Mouse (Mus musculus) limb, embryonic 15.5 days (tissue): Measurements from ENCODE around the gene Fry. TPM values are rescaled to one million over a fixed set of nuclear protein-coding genes. Genes with fewer than 3 reads are reported as not detected.

ENCODE experiments used
- ATAC-seq: fragments of 200-750 bp; cut with Nextera tagmentation; 2 replicates; pipeline ENCODE4 v1.8.0; 2017; ENCODE audit warnings: low read depth, moderate TSS enrichment; ENCODE audit not compliant: insufficient number of reproducible peaks, low FRiP score, low TSS enrichment
- H3K27ac ChIP-seq: fragments of 300-500 bp; sonication (generic); 2 replicates; pipeline ENCODE4 v1.5.1; 2015; ENCODE audit warnings: moderate library complexity, mild to moderate bottlenecking, inconsistent platforms
- H3K27me3 ChIP-seq: fragments of 300-500 bp; sonication (generic); 2 replicates; pipeline ENCODE4 v1.6.1; 2015; ENCODE audit warnings: inconsistent platforms
- H3K36me3 ChIP-seq: fragments of 300-500 bp; sonication (generic); 2 replicates; pipeline ENCODE4 v1.6.1; 2015; ENCODE audit warnings: inconsistent platforms
- H3K4me1 ChIP-seq: fragments of 300-500 bp; sonication (generic); 2 replicates; pipeline ENCODE4 v1.6.1; 2015; ENCODE audit warnings: inconsistent platforms
- H3K4me2 ChIP-seq: fragments of 300-500 bp; sonication (generic); 2 replicates; pipeline ENCODE4 v1.6.1; 2015; ENCODE audit warnings: mild to moderate bottlenecking, inconsistent platforms
- H3K4me3 ChIP-seq: fragments of 300-500 bp; sonication (generic); 2 replicates; pipeline ENCODE4 v1.5.1; 2015; ENCODE audit warnings: mild to moderate bottlenecking, inconsistent platforms
- H3K9ac ChIP-seq: fragments of 300-500 bp; sonication (generic); 2 replicates; pipeline ENCODE4 v1.6.1; 2015; ENCODE audit warnings: inconsistent platforms
- H3K9me3 ChIP-seq: fragments of 300-500 bp; sonication (generic); 2 replicates; pipeline ENCODE4 v1.6.1; 2016; ENCODE audit warnings: inconsistent platforms
- WGBS: fragments of 180-500 bp; shearing (Covaris S2); methylation state at CpG from one replicate; pipeline ENCODE4 v1.1.7; 2015; 5-methylcytosine and 5-hydroxymethylcytosine counted together
- polyA plus RNA-seq: library from polyadenylated mRNA; unstranded; fragments of >200 nt; fragmentation: Nextera tagmentation; extraction: Ambion mirVana; gene quantifications from 2 replicates; pipeline ENCODE4 v1.2.1, GENCODE M21; 2015

Gene Fry
- polyA plus RNA-seq, 1 experiment from 2014 or later = 9.5 TPM

GRCm38 (mm10) chr5:150262046-150262716, 143.7 kb downstream of the Fry start:
- Histone ChIP-seq H3K27ac (peak overlapping the region; percentile 63), H3K4me1 (peaks cover 44% of the 10 kb centered on the region), H3K36me3 (no peaks in the 10 kb centered on the region), H3K9me3 (no peaks in the 10 kb centered on the region), H3K4me3 (peak overlapping the region; percentile 9; the same call in 1 of the 2 replicates), H3K9ac (no peak overlapping the region), H3K27me3 (no peaks in the 10 kb centered on the region), H3K4me2 (peak overlapping the region; percentile 25)
- 47% methylated on average over 16 of the region's 16 CpGs for WGBS
- ATAC-seq = no peak

- H3K9ac ChIP-seq = no peak overlapping the region
- H3K9me3 ChIP-seq = no peaks in the 10 kb centered on the region
- H3K4me3 ChIP-seq = peak overlapping the region; percentile 9; the same call in 1 of the 2 replicates
- peak overlapping the region; percentile 63 for H3K27ac ChIP-seq
- H3K27me3 ChIP-seq = no peaks in the 10 kb centered on the region
- H3K4me1 ChIP-seq = peaks cover 44% of the 10 kb centered on the region
- H3K4me2 ChIP-seq = peak overlapping the region; percentile 25
- WGBS = 31% methylated on average over 5 of the region's 5 CpGs
- no peak for ATAC-seq
- no peaks in the 10 kb centered on the region for H3K36me3 ChIP-seq
These were observed 144.3 kb downstream of the Fry start for GRCm38 (mm10) chr5:150262717-150263103.

- no peaks in the 10 kb centered on the region for H3K9me3 ChIP-seq
- ATAC-seq = no peak
- H3K4me3 ChIP-seq = no peak overlapping the region
- WGBS = 53% methylated on average over 12 of the region's 12 CpGs
- no peaks in the 10 kb centered on the region for H3K27me3 ChIP-seq
- H3K27ac ChIP-seq = peak overlapping the region; percentile 63
- no peaks in the 10 kb centered on the region for H3K36me3 ChIP-seq
- H3K4me1 ChIP-seq = peaks cover 44% of the 10 kb centered on the region
- H3K9ac ChIP-seq = no peak overlapping the region
- 0 out of 2 replicates have a peak overlapping the region, but pooled peaks have one; percentile 25 for H3K4me2 ChIP-seq
These were observed 144.7 kb downstream of the Fry start for GRCm38 (mm10) chr5:150263162-150263561.

GRCm38 (mm10) chr5:150263656-150264055, 145.2 kb downstream of the Fry start:
- Histone ChIP-seq H3K9me3 (no peaks in the 10 kb centered on the region), H3K27ac (peak overlapping the region; percentile 63), H3K36me3 (no peaks in the 10 kb centered on the region), H3K4me3 (no peak overlapping the region), H3K9ac (no peak overlapping the region), H3K4me2 (no peak overlapping the region; the same call in 1 of the 2 replicates), H3K27me3 (no peaks in the 10 kb centered on the region), H3K4me1 (peaks cover 39% of the 10 kb centered on the region)
- 67% methylated on average over 6 of the region's 6 CpGs for WGBS
- ATAC-seq = peak; percentile 42; the same call in 1 of the 2 replicates

- no peak overlapping the region for H3K27ac ChIP-seq
- peaks cover 27% of the 10 kb centered on the region for H3K4me1 ChIP-seq
- H3K36me3 ChIP-seq = no peaks in the 10 kb centered on the region
- no peak overlapping the region for H3K9ac ChIP-seq
- no peak overlapping the region for H3K4me2 ChIP-seq
- no peak overlapping the region for H3K4me3 ChIP-seq
- H3K27me3 ChIP-seq = no peaks in the 10 kb centered on the region
- no peaks in the 10 kb centered on the region for H3K9me3 ChIP-seq
- 16% methylated on average over 1 of the region's 1 CpGs for WGBS
- ATAC-seq = no peak
These were observed 146.6 kb downstream of the Fry start for GRCm38 (mm10) chr5:150265005-150265404.

- no peaks in the 10 kb centered on the region for H3K9me3 ChIP-seq
- no peaks in the 10 kb centered on the region for H3K36me3 ChIP-seq
- H3K4me2 ChIP-seq = no peak overlapping the region
- H3K9ac ChIP-seq = no peak overlapping the region
- no peak overlapping the region for H3K27ac ChIP-seq
- no peaks in the 10 kb centered on the region for H3K27me3 ChIP-seq
- H3K4me3 ChIP-seq = no peak overlapping the region
- H3K4me1 ChIP-seq = peaks cover 26% of the 10 kb centered on the region
- no peak for ATAC-seq
- WGBS = 29% methylated on average over 2 of the region's 2 CpGs
These were observed 147.5 kb downstream of the Fry start for GRCm38 (mm10) chr5:150265953-150266352.

- 90% methylated on average over 3 of the region's 3 CpGs for WGBS
- H3K4me3 ChIP-seq = no peak overlapping the region
- no peaks in the 10 kb centered on the region for H3K27me3 ChIP-seq
- H3K27ac ChIP-seq = no peak overlapping the region
- H3K9me3 ChIP-seq = no peaks in the 10 kb centered on the region
- peaks cover 14% of the 10 kb centered on the region for H3K4me1 ChIP-seq
- H3K4me2 ChIP-seq = no peak overlapping the region
- no peak overlapping the region for H3K9ac ChIP-seq
- no peaks in the 10 kb centered on the region for H3K36me3 ChIP-seq
- no peak for ATAC-seq
These were observed 149.8 kb downstream of the Fry start for GRCm38 (mm10) chr5:150268261-150268660.

- WGBS = 62% methylated on average over 4 of the region's 4 CpGs
- no peak overlapping the region for H3K4me3 ChIP-seq
- H3K9me3 ChIP-seq = no peaks in the 10 kb centered on the region
- H3K27ac ChIP-seq = no peak overlapping the region
- H3K27me3 ChIP-seq = no peaks in the 10 kb centered on the region
- no peaks in the 10 kb centered on the region for H3K36me3 ChIP-seq
- no peak for ATAC-seq
- H3K4me1 ChIP-seq = peaks cover 5% of the 10 kb centered on the region; the same call in 1 of the 2 replicates
- no peak overlapping the region for H3K9ac ChIP-seq
- no peak overlapping the region for H3K4me2 ChIP-seq
These were observed 152.0 kb downstream of the Fry start for GRCm38 (mm10) chr5:150270468-150270867.

GRCm38 (mm10) chr5:150272173-150272572, 153.7 kb downstream of the Fry start:
- H3K4me3 ChIP-seq = no peak overlapping the region
- H3K9me3 ChIP-seq = no peaks in the 10 kb centered on the region
- H3K4me1 ChIP-seq = no peaks in the 10 kb centered on the region
- no peaks in the 10 kb centered on the region for H3K27me3 ChIP-seq
- no peak overlapping the region for H3K27ac ChIP-seq
- H3K4me2 ChIP-seq = no peak overlapping the region
- ATAC-seq = no peak
- H3K36me3 ChIP-seq = no peaks in the 10 kb centered on the region
- WGBS = 83% methylated on average over 9 of the region's 9 CpGs
- H3K9ac ChIP-seq = no peak overlapping the region

GRCm38 (mm10) chr5:150275314-150275713, 156.9 kb downstream of the Fry start:
- Histone ChIP-seq H3K36me3 (no peaks in the 10 kb centered on the region), H3K27ac (no peak overlapping the region), H3K9ac (no peak overlapping the region), H3K4me1 (0 out of 2 replicates have a peak, but pooled peaks cover 5% of the 10 kb centered on the region), H3K4me3 (no peak overlapping the region), H3K9me3 (no peaks in the 10 kb centered on the region), H3K27me3 (no peaks in the 10 kb centered on the region), H3K4me2 (no peak overlapping the region)
- WGBS = 95% methylated on average over 6 of the region's 6 CpGs
- ATAC-seq = no peak

- no peak for ATAC-seq
These were observed 158.2 kb downstream of the Fry start for GRCm38 (mm10) chr5:150276611-150277010.

GRCm38 (mm10) chr5:150279387-150279786, 160.9 kb downstream of the Fry start:
- no peaks in the 10 kb centered on the region for H3K9me3 ChIP-seq
- 0 out of 2 replicates have a peak, but pooled peaks cover 5% of the 10 kb centered on the region for H3K4me1 ChIP-seq
- no peak for ATAC-seq
- no peaks in the 10 kb centered on the region for H3K27me3 ChIP-seq
- WGBS = 75% methylated on average over 6 of the region's 6 CpGs
- no peak overlapping the region for H3K4me2 ChIP-seq
- H3K27ac ChIP-seq = no peak overlapping the region
- H3K4me3 ChIP-seq = no peak overlapping the region
- no peak overlapping the region for H3K9ac ChIP-seq
- H3K36me3 ChIP-seq = no peaks in the 10 kb centered on the region

More at GRCm38 (mm10) chr5:150276611-150277010, 158.2 kb downstream of the Fry start:
- Histone ChIP-seq H3K36me3 (no peaks in the 10 kb centered on the region), H3K9me3 (no peaks in the 10 kb centered on the region), H3K4me1 (0 out of 2 replicates have a peak, but pooled peaks cover 5% of the 10 kb centered on the region), H3K27me3 (no peaks in the 10 kb centered on the region), H3K4me2 (no peak overlapping the region), H3K27ac (no peak overlapping the region), H3K4me3 (no peak overlapping the region), H3K9ac (no peak overlapping the region)
- 64% methylated on average over 4 of the region's 4 CpGs for WGBS
